Comparison of ENCODE assay signal across 8 mouse cellular contexts in the genomic region with DNA sequence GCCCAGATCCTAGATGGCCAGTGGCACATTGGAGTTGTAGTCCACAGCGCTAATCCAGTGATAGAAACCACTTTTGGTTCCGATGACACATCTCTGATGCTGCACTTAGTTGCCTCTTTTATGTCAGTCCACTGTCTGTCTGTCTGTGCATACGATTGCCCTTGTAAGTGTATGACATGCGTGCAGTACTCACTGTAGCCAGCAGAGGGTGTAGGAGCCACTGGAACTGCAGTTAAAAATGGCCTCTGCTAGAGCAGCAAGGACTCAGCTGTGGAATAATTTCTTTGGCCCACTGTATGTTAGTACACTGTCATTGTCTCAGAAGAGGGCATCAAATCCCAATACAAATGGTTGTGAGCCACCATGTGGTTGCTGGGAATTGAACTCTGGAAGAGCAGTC. TPM values are rescaled to one million over a fixed set of nuclear protein-coding genes. Genes with fewer than 3 reads are reported as not detected.
DNase-seq lines count a peak whose midpoint lies in the region; ATAC-seq and TF ChIP-seq lines count a peak whose summit lies in the region.

No protein-coding gene starts in this region.

- no peak overlapping the region for H3K27ac ChIP-seq in embryonic fibroblast, embryonic 13.5 days (ENCODE audit: insufficient read depth, low read length)

- H3K4me3 ChIP-seq in embryonic fibroblast, embryonic 13.5 days (ENCODE audit: insufficient read depth, low read length) = no peak overlapping the region

- no peaks in the 10 kb centered on the region for H3K4me1 ChIP-seq in embryonic fibroblast, embryonic 13.5 days (ENCODE audit: control insufficient read depth, insufficient read depth, low read length)

- TF ChIP-seq CTCF in embryonic fibroblast, embryonic 13.5 days (IDR thresholded peaks at IDR 0.05; ENCODE audit: borderline replicate concordance, insufficient read depth, low read length) = peak; percentile 33; the same call in 1 of the 2 replicates

- no peak for ATAC-seq in cerebellum, adult (ENCODE audit: insufficient number of reproducible peaks, low FRiP score, low TSS enrichment)

- TF ChIP-seq POLR2A in embryonic fibroblast, embryonic 13.5 days (IDR thresholded peaks at IDR 0.05; ENCODE audit: low read depth, low read length) = no peak

- DNase-seq in cerebellum, postnatal 10 days = peak; percentile 72 to 79
- peak; percentile 51 for DNase-seq in layer of hippocampus, adult 11-12 months (ENCODE audit: low spot score)
- DNase-seq in layer of hippocampus, postnatal 36 days = no peak
- DNase-seq in NIH3T3 (ENCODE audit: low read depth) = peak; percentile 60
- DNase-seq in lung, postnatal 36 days = peak; percentile 58
- peak; percentile 63 for DNase-seq in thymus, postnatal 14 days

RNA-seq across cellular contexts. Expression of a gene that starts 38.0 kb away (rescaled TPM):
- total RNA-seq in layer of hippocampus, postnatal 36 days (2021) = 10 to 100 TPM; 21.8 to 22.5 TPM
- 27.6 and 31.3 TPM in 2 replicates for polyA plus RNA-seq in embryonic fibroblast, embryonic 13.5 days (2011; ENCODE audit: insufficient read length, low read depth, missing spikeins)

Comparison
In these comparisons a context has a peak if more than half of its experiments do, and no peak if none do; other contexts are left out.
1. DNase-seq: peak in cerebellum, postnatal 10 days (2 of 2), layer of hippocampus, adult 11-12 months (single experiment), NIH3T3 (single experiment), lung, postnatal 36 days (single experiment) and thymus, postnatal 14 days (single experiment); none in layer of hippocampus, postnatal 36 days (0 of 2).